Mouse (Mus musculus): ENCODE measurements around the gene Gm10642. TPM values are rescaled to one million over a fixed set of nuclear protein-coding genes. Genes with fewer than 3 reads are reported as not detected.

Gm10642 gene
- polyA plus RNA-seq, 1 experiment from 2014 or later, result 0.29 TPM

DNA sequence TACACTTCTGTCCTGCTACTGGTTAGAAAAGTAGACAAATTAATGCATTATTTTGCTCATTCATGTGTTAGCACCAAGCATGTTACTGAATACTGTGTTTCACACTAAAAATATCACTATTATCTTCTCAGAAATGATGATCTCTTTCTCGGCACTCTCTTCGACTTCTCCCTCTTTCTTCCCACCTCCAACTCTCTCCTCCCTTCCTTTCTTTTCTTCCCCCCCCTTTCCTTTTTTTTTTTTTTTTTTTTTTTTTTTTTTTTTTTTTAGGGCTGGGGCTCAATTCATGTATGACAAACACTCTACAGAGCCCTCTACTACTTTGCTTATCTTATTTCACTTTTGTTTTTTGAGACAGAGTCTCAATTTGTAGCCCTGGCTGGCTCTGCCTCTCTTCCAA, 2.2 kb downstream of the Gm10642 start:
- no peak for ATAC-seq (ENCODE audit: low FRiP score)
- Histone ChIP-seq H3K27me3 (no peaks in the 10 kb centered on the region), H3K36me3 (no peaks in the 10 kb centered on the region), H3K9ac (no peak overlapping the region), H3K4me1 (replicated peaks) (peaks cover 25% of the 10 kb centered on the region), H3K27ac (no peak overlapping the region), H3K4me2 (no peak overlapping the region), H3K4me3 (no peak overlapping the region), H3K9me3 (no peaks in the 10 kb centered on the region)
- 74% methylated on average over 2 of the region's 2 CpGs for WGBS

DNA sequence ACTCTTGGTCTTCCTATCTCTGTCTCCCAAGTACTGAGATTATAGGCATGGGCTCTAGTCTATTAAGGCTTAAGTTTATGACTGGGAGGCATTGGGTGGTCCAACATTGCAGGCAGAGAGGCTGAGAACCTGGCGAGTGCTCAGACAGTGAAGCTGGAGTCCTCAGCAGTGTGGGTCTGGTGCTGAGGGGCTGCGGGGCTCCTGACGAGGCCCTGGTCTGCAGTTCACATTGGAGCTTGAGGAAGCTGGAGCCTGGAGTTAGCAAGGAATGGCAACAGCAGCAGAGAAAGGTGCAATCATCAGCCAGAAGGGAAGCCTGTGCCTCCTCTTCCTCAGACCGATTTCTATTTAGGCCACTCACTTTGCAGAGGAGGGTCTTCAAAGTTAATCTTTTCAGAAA, 8.8 kb downstream of the Gm10642 start:
- WGBS, result 89% methylated on average over 4 of the region's 4 CpGs

DNA sequence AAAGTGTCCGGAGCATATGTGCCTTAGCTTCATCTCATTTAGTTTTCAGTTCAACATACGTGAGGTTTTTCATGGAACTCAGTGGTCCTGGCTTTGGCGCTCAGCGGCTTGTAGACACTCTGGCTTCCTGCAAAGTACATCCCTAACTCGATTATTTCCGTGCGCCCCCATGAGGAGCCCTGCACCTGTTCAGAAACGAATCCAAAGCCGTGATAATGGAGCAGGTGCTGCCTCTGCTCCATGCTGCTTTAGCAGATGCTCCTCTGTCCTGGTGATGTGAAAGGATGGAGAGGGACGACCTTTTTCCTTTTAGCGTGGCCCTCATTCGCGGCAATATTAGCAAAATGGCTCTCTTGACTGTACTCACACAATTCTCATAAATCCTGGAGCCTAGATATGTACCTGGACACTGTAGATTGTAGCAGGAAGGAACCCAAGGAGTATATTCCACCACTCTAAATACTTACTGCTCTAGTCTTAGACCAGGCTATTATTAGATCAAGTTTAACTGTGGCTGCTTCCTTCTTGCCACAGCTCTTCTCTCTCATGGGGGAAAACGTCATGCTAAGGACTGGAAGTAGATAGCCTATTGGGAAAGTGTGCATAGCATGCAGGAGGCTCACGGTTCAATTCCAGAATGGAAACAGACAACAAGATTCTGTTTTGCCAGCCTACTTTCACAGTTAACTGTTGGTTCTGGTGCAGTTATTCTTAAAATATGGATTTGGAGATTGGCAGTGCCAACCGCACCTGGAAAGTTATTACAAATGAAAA, 9.5 kb downstream of the Gm10642 start:
- no peak for ATAC-seq (ENCODE audit: low FRiP score)
- H3K36me3 ChIP-seq, result no peaks in the 10 kb centered on the region
- H3K27me3 ChIP-seq, result no peaks in the 10 kb centered on the region
- no peak overlapping the region for H3K9ac ChIP-seq
- H3K27ac ChIP-seq, result no peak overlapping the region
- no peak overlapping the region for H3K4me2 ChIP-seq
- H3K4me3 ChIP-seq, result no peak overlapping the region
- no peaks in the 10 kb centered on the region for H3K9me3 ChIP-seq
- H3K4me1 ChIP-seq (replicated peaks), result no peaks in the 10 kb centered on the region
- 76% methylated on average over 16 of the region's 16 CpGs for WGBS

More for the DNA sequence above, 8.8 kb downstream of the Gm10642 start:
- H3K4me1 ChIP-seq (replicated peaks), result no peaks in the 10 kb centered on the region
- no peaks in the 10 kb centered on the region for H3K27me3 ChIP-seq
- no peak overlapping the region for H3K27ac ChIP-seq
- H3K9me3 ChIP-seq, result no peaks in the 10 kb centered on the region
- H3K36me3 ChIP-seq, result no peaks in the 10 kb centered on the region
- no peak for ATAC-seq (ENCODE audit: low FRiP score)
- no peak overlapping the region for H3K4me2 ChIP-seq
- no peak overlapping the region for H3K9ac ChIP-seq
- H3K4me3 ChIP-seq, result no peak overlapping the region

DNA sequence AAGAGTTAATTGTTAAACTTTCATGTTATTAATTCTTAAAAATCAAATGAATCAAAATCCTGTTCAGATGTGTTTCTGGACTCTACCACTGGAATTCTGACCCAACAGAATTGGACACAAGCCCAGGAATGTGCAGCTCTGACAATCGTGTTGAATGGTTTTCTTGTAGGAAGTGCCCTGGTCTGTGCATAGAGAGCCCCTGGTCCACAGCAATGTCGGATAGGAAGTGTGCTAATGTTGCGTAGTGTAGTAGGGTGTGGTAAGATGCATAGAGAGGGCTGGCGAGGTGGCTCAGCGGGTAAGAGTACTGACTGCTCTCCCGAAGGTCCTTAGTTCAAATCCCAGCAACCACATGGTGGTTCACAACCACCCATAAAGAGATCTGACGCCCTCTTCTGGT, 10.8 kb downstream of the Gm10642 start:
- Histone ChIP-seq H3K36me3 (no peaks in the 10 kb centered on the region), H3K9ac (no peak overlapping the region), H3K4me1 (replicated peaks) (no peaks in the 10 kb centered on the region), H3K4me2 (no peak overlapping the region), H3K9me3 (no peaks in the 10 kb centered on the region), H3K4me3 (no peak overlapping the region), H3K27ac (no peak overlapping the region), H3K27me3 (no peaks in the 10 kb centered on the region)
- ATAC-seq (ENCODE audit: low FRiP score), result no peak
- 76% methylated on average over 7 of the region's 7 CpGs for WGBS

DNA sequence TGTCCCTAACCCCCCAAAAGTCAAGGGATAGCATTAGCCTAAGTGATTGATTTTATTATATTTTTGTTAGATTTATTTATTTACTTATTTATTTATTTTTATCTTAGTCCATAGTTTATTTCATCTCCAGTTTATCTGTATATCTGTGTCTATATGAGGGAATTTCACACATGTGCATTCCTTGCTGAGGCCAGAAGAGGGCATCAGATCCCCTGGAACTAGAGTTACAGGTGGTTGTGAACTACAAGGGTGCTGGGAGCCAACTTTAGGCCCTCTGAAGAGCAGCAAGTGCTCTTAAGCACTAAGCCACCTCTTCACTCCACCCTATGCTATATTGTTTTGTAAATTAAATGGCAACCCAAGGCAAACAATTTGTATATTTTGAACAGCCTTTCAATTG, 12.0 kb downstream of the Gm10642 start:
- no peak for ATAC-seq (ENCODE audit: low FRiP score)
- Histone ChIP-seq H3K9ac (no peak overlapping the region), H3K36me3 (no peaks in the 10 kb centered on the region), H3K4me1 (replicated peaks) (no peaks in the 10 kb centered on the region), H3K27me3 (no peaks in the 10 kb centered on the region), H3K4me3 (no peak overlapping the region), H3K9me3 (no peaks in the 10 kb centered on the region), H3K27ac (no peak overlapping the region), H3K4me2 (no peak overlapping the region)

DNA sequence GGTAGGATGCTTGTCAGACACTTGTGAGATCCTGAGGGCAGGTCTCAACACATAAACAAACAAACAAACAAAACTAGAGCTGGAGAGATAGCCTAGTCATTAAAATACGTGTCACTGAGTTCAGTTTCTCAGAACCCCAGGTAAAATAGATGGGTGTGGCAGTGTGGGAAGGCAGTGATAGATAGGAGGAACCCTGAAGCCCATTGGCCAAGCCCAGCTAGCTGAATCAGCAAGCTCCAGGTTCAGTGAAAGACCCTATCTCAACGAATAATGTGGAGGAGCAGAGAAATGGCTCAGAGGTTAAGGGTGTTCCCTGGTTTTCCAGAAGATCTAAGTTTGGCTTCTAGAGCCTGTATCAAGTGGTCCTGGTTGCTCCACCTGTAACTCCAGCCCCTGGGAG, 13.1 kb downstream of the Gm10642 start:
- ATAC-seq (ENCODE audit: low FRiP score), result no peak
- H3K36me3 ChIP-seq, result no peaks in the 10 kb centered on the region
- no peak overlapping the region for H3K4me3 ChIP-seq
- WGBS, result 64% methylated on average over 2 of the region's 2 CpGs
- H3K4me1 ChIP-seq (replicated peaks), result no peaks in the 10 kb centered on the region
- H3K4me2 ChIP-seq, result no peak overlapping the region
- no peak overlapping the region for H3K9ac ChIP-seq
- H3K27ac ChIP-seq, result no peak overlapping the region
- no peaks in the 10 kb centered on the region for H3K27me3 ChIP-seq
- H3K9me3 ChIP-seq, result no peaks in the 10 kb centered on the region

DNA sequence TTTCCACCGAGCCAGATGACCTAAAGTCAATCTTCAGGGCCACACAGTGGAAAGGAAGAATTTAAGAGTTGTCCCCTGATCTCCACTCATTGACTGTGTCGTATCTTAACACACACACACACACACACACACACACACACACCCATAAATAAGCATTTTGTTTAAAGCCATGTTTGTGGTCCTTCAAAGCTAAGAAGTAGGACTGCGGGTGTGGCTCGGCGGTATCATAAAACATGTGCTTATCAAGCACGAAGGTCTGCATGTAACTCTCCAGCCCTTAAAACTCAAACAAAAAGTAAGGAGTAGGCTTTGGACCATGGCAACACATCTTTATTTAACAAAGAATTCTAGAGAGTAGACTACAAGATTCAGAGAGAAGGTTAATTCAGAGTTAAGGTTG, 14.3 kb downstream of the Gm10642 start:
- Histone ChIP-seq H3K4me2 (no peak overlapping the region), H3K9me3 (no peaks in the 10 kb centered on the region), H3K9ac (no peak overlapping the region), H3K36me3 (no peaks in the 10 kb centered on the region), H3K4me1 (replicated peaks) (no peaks in the 10 kb centered on the region), H3K27me3 (no peaks in the 10 kb centered on the region), H3K27ac (no peak overlapping the region), H3K4me3 (no peak overlapping the region)
- 92% methylated on average over 6 of the region's 6 CpGs for WGBS
- no peak for ATAC-seq (ENCODE audit: low FRiP score)

DNA sequence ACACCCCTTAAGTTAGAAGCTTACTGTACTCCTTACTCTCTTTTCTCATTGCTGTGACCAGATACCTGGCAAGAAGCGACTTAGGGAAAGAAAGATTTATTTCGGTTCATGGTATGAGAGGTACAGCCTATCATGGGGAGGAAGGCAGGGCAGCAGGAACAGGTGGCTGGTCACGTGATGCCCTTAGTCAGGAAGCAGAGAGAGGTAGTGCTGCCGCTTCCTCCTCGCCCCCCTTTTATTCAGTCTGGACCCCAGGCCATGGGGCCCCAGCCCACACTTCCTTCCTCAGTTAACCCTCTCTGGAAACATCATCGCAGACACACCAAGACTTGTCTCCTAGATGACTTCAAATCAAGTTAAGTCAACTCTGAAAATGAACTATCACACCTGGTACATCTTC, 15.2 kb downstream of the Gm10642 start:
- Histone ChIP-seq H3K9me3 (no peaks in the 10 kb centered on the region), H3K27ac (no peak overlapping the region), H3K27me3 (no peaks in the 10 kb centered on the region), H3K4me3 (no peak overlapping the region), H3K4me1 (replicated peaks) (no peaks in the 10 kb centered on the region), H3K4me2 (no peak overlapping the region), H3K36me3 (no peaks in the 10 kb centered on the region), H3K9ac (no peak overlapping the region)
- no peak for ATAC-seq (ENCODE audit: low FRiP score)
- WGBS, result 79% methylated on average over 6 of the region's 6 CpGs

DNA sequence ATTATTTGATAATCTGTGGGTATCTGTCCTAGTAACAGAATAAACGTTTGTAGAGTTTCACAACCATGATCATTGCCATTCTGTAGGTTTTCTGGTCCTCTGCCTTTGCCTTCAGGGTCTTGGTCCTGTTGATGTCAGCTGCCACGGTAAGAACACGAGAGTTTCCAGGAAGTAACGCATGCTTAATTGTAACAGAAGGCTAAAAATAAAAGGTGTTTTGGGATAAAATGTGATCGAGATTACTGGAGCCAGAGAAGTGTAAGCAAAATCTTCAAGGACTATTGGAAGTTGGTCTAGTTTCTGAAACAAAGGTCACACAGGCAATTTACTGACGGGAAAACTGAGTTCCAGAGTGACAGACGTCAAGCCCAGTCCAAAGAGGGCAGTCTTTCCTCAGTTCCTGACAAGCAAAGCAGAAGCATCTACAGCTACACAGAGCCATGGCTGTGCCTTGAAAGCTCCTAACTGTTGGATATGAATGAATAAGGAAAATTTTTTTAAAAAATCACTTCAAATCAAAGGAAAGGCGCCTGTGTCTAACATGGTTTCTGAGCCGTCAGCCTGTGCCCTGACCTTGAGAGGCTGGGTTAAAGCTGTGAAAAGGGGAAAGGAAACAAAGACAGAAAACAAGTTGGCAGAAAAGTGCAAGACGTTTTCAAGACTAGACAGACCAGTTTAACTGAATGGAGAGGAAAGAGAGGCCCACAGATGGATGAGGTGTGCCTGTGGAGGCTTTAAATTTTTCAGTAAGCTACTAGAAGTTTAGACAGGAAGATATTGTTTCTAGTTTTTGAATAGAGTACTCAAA, 15.9 kb downstream of the Gm10642 start:
- Histone ChIP-seq H3K27ac (no peak overlapping the region), H3K9me3 (no peaks in the 10 kb centered on the region), H3K4me3 (no peak overlapping the region), H3K9ac (no peak overlapping the region), H3K4me2 (no peak overlapping the region), H3K36me3 (no peaks in the 10 kb centered on the region), H3K4me1 (replicated peaks) (no peaks in the 10 kb centered on the region), H3K27me3 (no peaks in the 10 kb centered on the region)
- 55% methylated on average over 10 of the region's 10 CpGs for WGBS
- ATAC-seq (ENCODE audit: low FRiP score), result no peak

DNA sequence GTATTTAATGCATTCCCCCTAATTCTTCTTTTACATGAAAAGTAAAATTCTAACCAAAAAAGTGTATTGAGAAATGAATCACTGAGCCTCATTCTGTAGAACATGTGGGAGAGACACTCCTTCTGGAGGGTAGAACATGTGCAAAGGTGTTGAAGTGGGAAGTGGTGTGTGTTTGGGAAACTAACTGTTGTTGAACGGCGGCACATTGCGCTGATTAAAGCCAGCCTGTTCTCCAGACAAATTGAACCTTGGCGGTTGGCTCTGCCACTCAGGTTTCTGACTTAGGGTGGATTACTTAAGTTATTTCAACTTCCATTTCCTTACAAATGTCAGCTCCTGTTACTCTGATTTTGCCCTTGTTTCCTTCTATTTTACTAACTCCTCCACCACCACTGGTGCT, 17.6 kb downstream of the Gm10642 start:
- Histone ChIP-seq H3K27ac (no peak overlapping the region), H3K9ac (no peak overlapping the region), H3K4me2 (no peak overlapping the region), H3K27me3 (no peaks in the 10 kb centered on the region), H3K9me3 (no peaks in the 10 kb centered on the region), H3K4me1 (replicated peaks) (no peaks in the 10 kb centered on the region), H3K36me3 (no peaks in the 10 kb centered on the region), H3K4me3 (no peak overlapping the region)
- ATAC-seq (ENCODE audit: low FRiP score), result no peak
- WGBS, result 93% methylated on average over 4 of the region's 4 CpGs

DNA sequence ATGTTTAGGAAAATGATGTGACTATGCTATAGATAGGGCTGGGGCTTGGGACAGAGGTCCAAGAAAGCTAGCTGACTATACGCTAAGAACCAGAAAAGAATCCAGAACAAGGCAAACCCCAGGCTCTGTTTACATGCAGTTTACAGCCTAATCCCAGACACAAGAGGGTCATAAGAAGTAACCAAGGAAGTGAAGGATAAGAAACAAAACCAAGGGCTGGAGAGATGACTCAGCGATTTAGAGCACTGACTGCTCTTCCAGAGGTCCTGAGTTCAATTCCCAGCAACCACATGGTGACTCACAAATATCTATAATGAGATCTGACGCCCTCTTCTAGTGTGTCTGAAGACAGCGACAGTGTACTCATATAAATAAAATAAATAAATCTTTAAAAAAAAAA, 19.1 kb downstream of the Gm10642 start:
- H3K4me2 ChIP-seq, result no peak overlapping the region
- H3K9ac ChIP-seq, result no peak overlapping the region
- no peak overlapping the region for H3K27ac ChIP-seq
- ATAC-seq (ENCODE audit: low FRiP score), result no peak
- H3K27me3 ChIP-seq, result no peaks in the 10 kb centered on the region
- H3K36me3 ChIP-seq, result no peaks in the 10 kb centered on the region
- H3K4me1 ChIP-seq (replicated peaks), result peaks cover 2% of the 10 kb centered on the region; the same call in 1 of the 2 replicates
- H3K4me3 ChIP-seq, result no peak overlapping the region
- 86% methylated on average over 4 of the region's 4 CpGs for WGBS
- H3K9me3 ChIP-seq, result no peaks in the 10 kb centered on the region

DNA sequence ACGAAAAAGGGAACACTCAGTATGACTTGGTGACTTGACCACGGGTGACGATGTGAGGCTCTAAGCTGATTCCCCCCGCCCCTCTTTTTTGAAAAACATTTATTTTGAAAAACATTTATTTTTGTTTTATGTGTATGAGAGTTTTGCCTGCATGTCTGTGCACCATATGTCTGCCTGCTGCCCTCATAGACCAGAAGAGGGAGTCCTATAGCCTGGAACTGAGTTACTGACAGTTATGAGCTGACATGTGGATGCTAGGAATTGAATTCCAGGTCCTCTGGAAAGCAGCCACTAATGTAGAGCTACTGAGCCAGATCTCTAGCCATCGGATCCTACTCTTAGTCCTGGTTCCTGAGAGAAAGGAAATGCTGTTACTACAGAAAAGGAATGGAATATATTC, 19.9 kb downstream of the Gm10642 start:
- WGBS, result 91% methylated on average over 5 of the region's 5 CpGs
- Histone ChIP-seq H3K9ac (no peak overlapping the region), H3K4me2 (no peak overlapping the region), H3K4me3 (no peak overlapping the region), H3K27ac (no peak overlapping the region), H3K9me3 (no peaks in the 10 kb centered on the region), H3K36me3 (no peaks in the 10 kb centered on the region), H3K27me3 (no peaks in the 10 kb centered on the region), H3K4me1 (replicated peaks) (peaks cover 10% of the 10 kb centered on the region)
- ATAC-seq (ENCODE audit: low FRiP score), result no peak

DNA sequence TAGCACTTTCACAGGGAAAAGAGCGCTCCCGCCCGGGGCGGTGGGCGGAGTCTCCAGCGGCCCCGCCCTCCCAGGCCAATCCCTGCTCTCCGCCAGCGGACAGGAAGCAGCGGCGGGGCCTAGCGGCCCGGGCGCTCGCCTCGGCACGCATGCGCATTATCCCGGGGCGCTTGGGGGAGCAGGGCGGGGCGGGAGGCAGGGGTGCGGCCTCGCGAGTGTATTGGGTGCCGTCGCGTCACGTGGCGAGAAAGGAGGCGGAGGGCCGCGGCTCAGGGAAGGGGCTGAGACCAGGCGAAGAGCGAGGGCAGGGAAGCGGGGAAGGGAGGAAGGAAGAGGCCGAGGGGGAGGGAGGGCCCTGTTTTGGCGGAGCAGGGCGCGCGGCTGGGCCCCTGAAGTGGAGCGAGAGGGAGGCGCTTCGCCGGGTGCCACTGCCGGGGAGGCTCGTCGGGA, 22.7 kb downstream of the Gm10642 start, which contains the start of gene Adam10:
Gene Adam10 (plus strand): TSS at position 316 of the 450 bp plus-strand sequence.
- Histone ChIP-seq H3K4me3 (peak within 1 kb of the TSS; percentile 91), H3K4me2 (peak within 1 kb of the TSS; percentile 84), H3K27ac (peak within 1 kb of the TSS; percentile 99), H3K9ac (peak within 1 kb of the TSS; percentile 97), H3K27me3 (no peaks in the 10 kb centered on the region), H3K4me1 (replicated peaks) (peaks cover 23% of the 10 kb centered on the region), H3K36me3 (no peaks in the 10 kb centered on the region), H3K9me3 (no peaks in the 10 kb centered on the region)
- ATAC-seq (ENCODE audit: low FRiP score), result peak; percentile 100
- WGBS, result under 1% methylated on average over 48 of the region's 48 CpGs
